Mouse (Mus musculus): ENCODE data around the gene Prim1.
"Not testable (repeated sequence)": the region's sequence is repeated elsewhere in the genome, so short reads cannot be mapped to it uniquely, and the experiment has no call there.

Gene Prim1

GRCm38 (mm10) chr10:128070432-128070831 lies 55.5 kb downstream of the Prim1 start:
- intact Hi-C loops (cut with DNase I) = not testable (repeated sequence)

GRCm38 (mm10) chr10:128078269-128078668 lies 63.3 kb downstream of the Prim1 start:
- intact Hi-C loops (cut with DNase I) = not testable (repeated sequence)
